Mouse (Mus musculus) hindbrain, embryonic 15.5 days (tissue): Measurements from ENCODE around the gene Ccdc77. TPM values are rescaled to one million over a fixed set of nuclear protein-coding genes. Genes with fewer than 3 reads are reported as not detected.

Experiments used
- ATAC-seq: fragments of 200-750 bp; cut with Nextera tagmentation; 2 replicates; pipeline ENCODE4 v1.8.0; 2017; ENCODE audit warnings: low read depth, moderate number of reproducible peaks, moderate TSS enrichment; ENCODE audit not compliant: low FRiP score
- H3K27ac ChIP-seq: fragments of 300-500 bp; sonication (generic); replicated peaks from 2 replicates; pipeline ENCODE4 v1.5.1; 2015; ENCODE audit warnings: mild to moderate bottlenecking, inconsistent platforms
- H3K27me3 ChIP-seq: fragments of 300-500 bp; sonication (generic); 2 replicates; pipeline ENCODE4 v1.6.1; 2015; ENCODE audit warnings: control low read depth, inconsistent platforms
- H3K36me3 ChIP-seq: fragments of 300-500 bp; sonication (generic); 2 replicates; pipeline ENCODE4 v1.6.1; 2015; ENCODE audit warnings: control low read depth, inconsistent platforms
- H3K4me1 ChIP-seq: fragments of 300-500 bp; sonication (generic); replicated peaks from 2 replicates; pipeline ENCODE4 v1.6.1; 2015; ENCODE audit warnings: control low read depth, inconsistent platforms
- H3K4me2 ChIP-seq: fragments of 300-500 bp; sonication (generic); 2 replicates; pipeline ENCODE4 v1.6.1; 2015; ENCODE audit warnings: moderate library complexity, mild to moderate bottlenecking, inconsistent platforms
- H3K4me3 ChIP-seq: fragments of 300-500 bp; sonication (generic); 2 replicates; pipeline ENCODE4 v1.5.1; 2015; ENCODE audit warnings: mild to moderate bottlenecking, inconsistent platforms
- H3K9ac ChIP-seq: fragments of 300-500 bp; sonication (generic); 2 replicates; pipeline ENCODE4 v1.6.1; 2015; ENCODE audit warnings: inconsistent platforms
- H3K9me3 ChIP-seq: fragments of 300-500 bp; sonication (generic); 2 replicates; pipeline ENCODE4 v1.6.1; 2016; ENCODE audit warnings: control low read depth, inconsistent platforms
- whole genome bisulfite sequencing: fragments of 180-500 bp; shearing (Covaris S2); methylation state at CpG from one replicate; pipeline ENCODE4 v1.1.7; 2015; 5-methylcytosine and 5-hydroxymethylcytosine counted together
- polyA plus RNA-seq: library from polyadenylated mRNA; unstranded; fragments of >200 nt; fragmentation: Nextera tagmentation; extraction: Ambion mirVana; gene quantifications from 2 replicates; pipeline ENCODE4 v1.2.1, GENCODE M21; 2015

Gene Ccdc77
- polyA plus RNA-seq, 1 experiment from 2014 or later: 11.5 TPM

DNA sequence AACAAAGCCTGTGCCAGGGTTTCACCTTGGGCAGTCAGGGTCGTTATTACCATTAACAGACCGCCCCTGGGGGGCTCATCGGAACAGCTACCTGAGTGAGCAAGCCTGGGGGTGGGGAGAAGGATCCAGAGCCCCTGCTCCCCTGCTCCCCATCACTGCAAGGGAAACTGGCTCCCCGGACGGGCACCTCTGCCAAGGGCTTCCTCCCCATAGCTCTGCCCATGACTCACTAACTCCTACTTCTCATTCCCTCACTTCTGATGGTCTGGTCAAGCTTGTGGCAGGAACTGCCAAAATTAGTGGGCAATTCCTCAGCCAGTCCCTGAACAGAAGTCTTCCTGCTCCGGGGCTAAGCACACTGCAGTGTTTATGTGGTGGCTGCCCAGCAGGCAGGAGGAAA is 88.9 kb downstream of the Ccdc77 start:
- Histone ChIP-seq H3K27me3 (no peaks in the 10 kb centered on the region), H3K4me1 (no peaks in the 10 kb centered on the region), H3K9ac (no peak overlapping the region), H3K27ac (no peak overlapping the region), H3K4me2 (no peak overlapping the region), H3K36me3 (no peaks in the 10 kb centered on the region), H3K4me3 (no peak overlapping the region), H3K9me3 (no peaks in the 10 kb centered on the region)
- no peak for ATAC-seq
- 68% methylated on average over 6 of the region's 6 CpGs for WGBS

DNA sequence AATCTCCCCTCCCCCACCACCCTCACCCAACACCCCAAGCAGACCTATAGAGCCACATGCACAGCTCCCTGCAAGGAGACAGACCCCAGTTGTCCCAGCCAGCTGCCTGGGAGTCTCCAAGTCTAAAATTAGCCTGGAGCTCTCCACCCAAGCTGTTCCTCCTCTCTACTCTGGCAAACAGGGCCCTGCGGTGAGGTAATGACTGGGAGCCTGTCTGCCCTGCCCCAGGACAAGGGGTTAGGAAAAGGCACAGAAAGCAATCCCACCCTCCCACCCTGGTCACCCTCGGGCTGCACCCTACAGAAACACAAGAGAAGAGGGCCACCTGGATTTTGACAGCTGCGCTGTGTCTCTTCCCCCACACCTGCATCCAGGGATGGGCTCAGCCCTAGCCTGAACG is 89.3 kb downstream of the Ccdc77 start:
- no peak for ATAC-seq
- Histone ChIP-seq H3K9me3 (no peaks in the 10 kb centered on the region), H3K36me3 (no peaks in the 10 kb centered on the region), H3K4me2 (no peak overlapping the region), H3K4me3 (no peak overlapping the region), H3K9ac (no peak overlapping the region), H3K27me3 (no peaks in the 10 kb centered on the region), H3K27ac (no peak overlapping the region), H3K4me1 (no peaks in the 10 kb centered on the region)
- 69% methylated on average over 4 of the region's 4 CpGs for WGBS

Other genes starting within 250 kb of the Ccdc77 start
- 0.18 and 0.25 TPM in 2 replicates for gene D330020A13Rik, start 70.0 kb downstream of the Ccdc77 start, polyA plus RNA-seq
- 0.22 and 0.25 TPM in 2 replicates for gene B4galnt3, start 69.8 kb downstream of the Ccdc77 start, polyA plus RNA-seq
- 29.8 and 32.6 TPM in 2 replicates for gene Kdm5a, start 250 bp downstream of the Ccdc77 start, polyA plus RNA-seq
- gene Il17ra, start 98.9 kb upstream of the Ccdc77 start, polyA plus RNA-seq: 5.7 and 6.0 TPM in 2 replicates
- gene Tmem121b, start 129.4 kb upstream of the Ccdc77 start, polyA plus RNA-seq: 2.9 and 3.5 TPM in 2 replicates
- gene Hdhd5, start 166.9 kb upstream of the Ccdc77 start, polyA plus RNA-seq: 15.4 and 15.6 TPM in 2 replicates